Mouse (Mus musculus) spleen, adult 2 months (tissue): ENCODE data around the gene Stk36. TPM values are rescaled to one million over a fixed set of nuclear protein-coding genes. Genes with fewer than 3 reads are reported as not detected.
A peak's percentile ranks its signal among the peaks of the same experiment; 100 is the strongest.

Experiments
- DNase-seq, 2 experiments: peaks; one replicate each; pipeline versions ENCODE4 v3.0.0 to v3.0.0-alpha.2; 2012 to 2021; ENCODE audit warnings: low spot score in 2 of 2, low read depth in 1 of 2
- H3K27ac ChIP-seq: fragments of 200-500 bp; 2 replicates; pipeline ENCODE4 v1.5.1; 2012; ENCODE audit warnings: low read length, inconsistent platforms; ENCODE audit not compliant: insufficient read depth
- H3K27me3 ChIP-seq: fragments of 200-500 bp; 2 replicates; pipeline ENCODE4 v1.6.1; 2012; ENCODE audit warnings: mild to moderate bottlenecking, moderate library complexity, low read length, inconsistent platforms; ENCODE audit not compliant: control insufficient read depth, insufficient read depth
- H3K36me3 ChIP-seq: fragments of 200-500 bp; 2 replicates; pipeline ENCODE4 v1.6.1; 2012; ENCODE audit warnings: mild to moderate bottlenecking, low read length, inconsistent platforms; ENCODE audit not compliant: control insufficient read depth, insufficient read depth
- H3K4me1 ChIP-seq: fragments of 200-500 bp; 2 replicates; pipeline ENCODE4 v1.6.1; 2011; ENCODE audit warnings: inconsistent platforms; ENCODE audit not compliant: control insufficient read depth, insufficient read depth, insufficient read length
- H3K4me3 ChIP-seq: fragments of 200-500 bp; 2 replicates; pipeline ENCODE4 v1.5.1; 2011; ENCODE audit warnings: mild to moderate bottlenecking, inconsistent platforms; ENCODE audit not compliant: insufficient read depth, insufficient read length; ENCODE audit errors: extremely low read depth
- CTCF ChIP-seq: fragments of 200-500 bp; IDR thresholded peaks from 2 replicates; pipeline ENCODE4 v1.5.1; 2011; ENCODE audit warnings: mild to moderate bottlenecking, inconsistent platforms; ENCODE audit not compliant: insufficient read depth, insufficient read length, insufficient replicate concordance; ENCODE audit errors: extremely low read depth
- POLR2A ChIP-seq: fragments of 200-500 bp; IDR thresholded peaks from 2 replicates; pipeline ENCODE4 v1.6.1; 2011; ENCODE audit warnings: low read depth, low read length, inconsistent platforms
- WGBS: fragments of 180-500 bp; shearing (Covaris S2); methylation state at CpG from one replicate; pipeline ENCODE4 v1.1.7; 2018; 5-methylcytosine and 5-hydroxymethylcytosine counted together
- polyA plus RNA-seq: library from polyadenylated mRNA; depleted of rRNA; stranded (reverse); fragments of >200 nt; gene quantifications from 2 replicates; pipeline ENCODE4 v1.2.3, GENCODE M21; 2012; rRNA removed

Stk36 gene
- 0.56 and 0.92 TPM in 2 replicates for polyA plus RNA-seq

GRCm38 (mm10) chr1:74601267-74601962 lies at the start of gene Stk36, which contains the start of gene Rnf25:
Gene Stk36, plus strand, starts transcription at chr1:74601445.
Gene Rnf25, minus strand, starts transcription at chr1:74601397.
- 16% methylated on average over 25 of the region's 25 CpGs for WGBS
- peaks cover 5% of the 10 kb centered on the region for H3K4me1 ChIP-seq
- H3K27me3 ChIP-seq: no peaks in the 10 kb centered on the region
- peak within 1 kb of the TSS; percentile 87 for H3K4me3 ChIP-seq
- peaks cover 7% of the 10 kb centered on the region; the same call in 1 of the 2 replicates for H3K36me3 ChIP-seq
- peak within 1 kb of the TSS; percentile 12; the same call in 1 of the 2 replicates for H3K27ac ChIP-seq
- peak; percentile 68 to 79 for DNase-seq
- TF ChIP-seq POLR2A: peak; percentile 86
- TF ChIP-seq CTCF: no peak

DNA sequence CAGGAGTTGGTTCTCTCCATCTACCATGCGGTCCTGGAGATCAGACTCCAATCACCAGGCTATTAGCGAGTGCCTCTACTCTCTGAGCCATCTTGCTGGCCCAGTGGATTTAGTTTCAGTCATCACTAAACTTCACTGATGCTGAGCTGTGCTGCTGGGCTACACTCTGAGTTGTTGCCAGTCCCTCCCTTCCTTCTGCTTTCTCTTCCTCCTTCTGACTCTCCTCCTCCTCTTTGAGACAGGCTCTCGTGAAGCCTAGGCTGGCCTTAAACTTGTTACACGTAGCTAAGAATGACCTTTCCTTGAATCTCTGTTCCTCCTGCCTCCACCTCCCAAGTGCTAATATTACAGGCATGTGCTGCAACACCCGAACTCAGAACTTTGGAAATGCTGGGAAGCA lies 42.2 kb upstream of the Stk36 start:
- Histone ChIP-seq H3K36me3 (no peaks in the 10 kb centered on the region), H3K27ac (no peak overlapping the region), H3K27me3 (no peaks in the 10 kb centered on the region), H3K4me1 (no peaks in the 10 kb centered on the region), H3K4me3 (no peak overlapping the region)
- 69% methylated on average over 5 of the region's 5 CpGs for WGBS
- TF ChIP-seq CTCF (no peak), POLR2A (no peak)
- DNase-seq: no peak

- TF ChIP-seq POLR2A: no peak
- TF ChIP-seq CTCF: no peak
- Histone ChIP-seq H3K36me3 (peaks cover 36% of the 10 kb centered on the region), H3K4me3 (no peak overlapping the region), H3K27me3 (no peaks in the 10 kb centered on the region), H3K4me1 (no peaks in the 10 kb centered on the region), H3K27ac (no peak overlapping the region)
- 64% methylated on average over 6 of the region's 6 CpGs for WGBS
- DNase-seq: no peak
These were observed 35.4 kb upstream of the Stk36 start for GRCm38 (mm10) chr1:74565834-74566233.

- no peak overlapping the region for H3K27ac ChIP-seq
- TF ChIP-seq POLR2A (no peak), CTCF (no peak)
- peaks cover 62% of the 10 kb centered on the region for H3K36me3 ChIP-seq
- H3K4me3 ChIP-seq: no peak overlapping the region
- WGBS: 94% methylated on average over 29 of the region's 29 CpGs
- DNase-seq: no peak
- no peaks in the 10 kb centered on the region for H3K4me1 ChIP-seq
- H3K27me3 ChIP-seq: no peaks in the 10 kb centered on the region
These were observed 31.2 kb upstream of the Stk36 start for GRCm38 (mm10) chr1:74569739-74570719.

GRCm38 (mm10) chr1:74582621-74583020 lies 18.6 kb upstream of the Stk36 start:
- no peak for TF ChIP-seq POLR2A
- TF ChIP-seq CTCF: no peak
- H3K27ac ChIP-seq: no peak overlapping the region
- no peak overlapping the region for H3K4me3 ChIP-seq
- H3K36me3 ChIP-seq: peaks cover 16% of the 10 kb centered on the region
- DNase-seq: no peak
- H3K4me1 ChIP-seq: no peaks in the 10 kb centered on the region
- 91% methylated on average over 3 of the region's 3 CpGs for WGBS
- H3K27me3 ChIP-seq: no peaks in the 10 kb centered on the region

GRCm38 (mm10) chr1:74584616-74585398 lies 16.4 kb upstream of the Stk36 start:
- H3K27me3 ChIP-seq: no peaks in the 10 kb centered on the region
- no peaks in the 10 kb centered on the region for H3K4me1 ChIP-seq
- 83% methylated on average over 3 of the region's 3 CpGs for WGBS
- no peak overlapping the region for H3K27ac ChIP-seq
- H3K4me3 ChIP-seq: no peak overlapping the region
- H3K36me3 ChIP-seq: peaks cover 6% of the 10 kb centered on the region
- DNase-seq: no peak
- no peak for TF ChIP-seq CTCF
- TF ChIP-seq POLR2A: no peak
